Mouse (Mus musculus): ENCODE results near the gene Ppm1h. TPM values are rescaled to one million over a fixed set of nuclear protein-coding genes. Genes with fewer than 3 reads are reported as not detected.

Ppm1h gene
- total and polyA plus RNA-seq, 3 experiments = 6.9 to 14.9 TPM; not detected in 1

- TF ChIP-seq BHLHE40 (IDR thresholded peaks at IDR 0.05; ENCODE audit: borderline replicate concordance, low read depth, low read length) = no peak
- TF ChIP-seq UBTF (IDR thresholded peaks at IDR 0.05; ENCODE audit: borderline replicate concordance, insufficient read depth, low read depth, low read length) = no peak
- no peak for TF ChIP-seq JUND (IDR thresholded peaks at IDR 0.05; ENCODE audit: low read depth, low read length)
- no peak for TF ChIP-seq MAX (IDR thresholded peaks at IDR 0.05; ENCODE audit: low read length)
- TF ChIP-seq USF2 (IDR thresholded peaks at IDR 0.05; ENCODE audit: borderline replicate concordance in 1 of 2, insufficient read depth in 1 of 2, low read depth in 1 of 2, low read length in 2 of 2) = no peak
- TF ChIP-seq MXI1 (IDR thresholded peaks at IDR 0.05; ENCODE audit: low read depth, low read length) = no peak
- TF ChIP-seq ZNF384 (IDR thresholded peaks at IDR 0.05; ENCODE audit: low read depth, low read length) = no peak
- TF ChIP-seq USF1 (IDR thresholded peaks at IDR 0.05; ENCODE audit: low read depth, low read length) = no peak
- no peak for TF ChIP-seq POLR2A (IDR thresholded peaks at IDR 0.05; ENCODE audit: control insufficient read depth in 1 of 2, insufficient read depth in 1 of 2, low read depth in 1 of 2, low read length in 2 of 2, poor library complexity in 1 of 2)
- TF ChIP-seq MYB (IDR thresholded peaks at IDR 0.05; ENCODE audit: low read depth, low read length) = no peak
- TF ChIP-seq E2F4 (IDR thresholded peaks at IDR 0.05; ENCODE audit: borderline replicate concordance, low read depth, low read length) = no peak
- no peak for TF ChIP-seq NRF1 (IDR thresholded peaks at IDR 0.05; ENCODE audit: insufficient read depth, low read depth, low read length, poor library complexity, severe bottlenecking)
- TF ChIP-seq ETS1 (IDR thresholded peaks at IDR 0.05; ENCODE audit: low read depth, low read length) = no peak
- TF ChIP-seq EP300 (IDR thresholded peaks at IDR 0.05; ENCODE audit: low read depth in 1 of 2, low read length in 2 of 2) = no peak
- no peak for TF ChIP-seq POLR2AphosphoS2 (IDR thresholded peaks at IDR 0.05; ENCODE audit: low read length)
- no peak for TF ChIP-seq MYC (IDR thresholded peaks at IDR 0.05; ENCODE audit: low read depth, low read length)
- no peak for TF ChIP-seq TBP (IDR thresholded peaks at IDR 0.05; ENCODE audit: low read depth, low read length)
- no peak for TF ChIP-seq NELFE (IDR thresholded peaks at IDR 0.05; ENCODE audit: low read depth, low read length)
- Histone ChIP-seq H3K9ac (ENCODE audit: control insufficient read depth, low read depth, low read length, poor library complexity, severe bottlenecking) (no peak overlapping the region), H3K4me1 (ENCODE audit: control insufficient read depth in 1 of 2, insufficient read depth in 2 of 2, low read length in 2 of 2) (no peaks in the 10 kb centered on the region), H3K79me2 (ENCODE audit: control insufficient read depth, insufficient read depth, low read length, poor library complexity) (no peaks in the 10 kb centered on the region), H3K27ac (ENCODE audit: control insufficient read depth, low read depth, low read length) (no peak overlapping the region), H3K9me3 (replicated peaks; ENCODE audit: insufficient read depth, low read length) (no peaks in the 10 kb centered on the region), H3K27me3 (ENCODE audit: control insufficient read depth in 1 of 2, insufficient read depth in 2 of 2, low read length in 2 of 2) (peaks cover 0 to 1% of the 10 kb centered on the region in 2 experiments; a peak in 1 of 4 replicates), H3K4me3 (ENCODE audit: control insufficient read depth in 1 of 2, insufficient read depth in 1 of 2, low read depth in 2 of 2, low read length in 2 of 2) (no peak overlapping the region), H3K36me3 (ENCODE audit: control insufficient read depth in 1 of 2, insufficient read depth in 2 of 2, low read length in 2 of 2) (no peaks in the 10 kb centered on the region)
- DNase-seq (ENCODE audit: low read depth, low spot score) = no peak
Observed at GRCm38 (mm10) chr10:122759729-122760128, 81.2 kb downstream of the Ppm1h start.

- Histone ChIP-seq H3K9me3 (replicated peaks; ENCODE audit: insufficient read depth, low read length) (no peaks in the 10 kb centered on the region), H3K36me3 (ENCODE audit: control insufficient read depth in 1 of 2, insufficient read depth in 2 of 2, low read length in 2 of 2) (no peaks in the 10 kb centered on the region), H3K9ac (ENCODE audit: control insufficient read depth, low read depth, low read length, poor library complexity, severe bottlenecking) (no peak overlapping the region), H3K27me3 (ENCODE audit: control insufficient read depth in 1 of 2, insufficient read depth in 2 of 2, low read length in 2 of 2) (peaks cover 0 to 3% of the 10 kb centered on the region in 2 experiments; a peak in 1 of 4 replicates), H3K4me1 (ENCODE audit: control insufficient read depth in 1 of 2, insufficient read depth in 2 of 2, low read length in 2 of 2) (no peaks in the 10 kb centered on the region), H3K79me2 (ENCODE audit: control insufficient read depth, insufficient read depth, low read length, poor library complexity) (no peaks in the 10 kb centered on the region), H3K4me3 (ENCODE audit: control insufficient read depth in 1 of 2, insufficient read depth in 1 of 2, low read depth in 2 of 2, low read length in 2 of 2) (no peak overlapping the region), H3K27ac (ENCODE audit: control insufficient read depth, low read depth, low read length) (no peak overlapping the region)
- DNase-seq (ENCODE audit: low read depth, low spot score) = no peak
- TF ChIP-seq TBP (IDR thresholded peaks at IDR 0.05; ENCODE audit: low read depth, low read length) (no peak), CTCF (IDR thresholded peaks at IDR 0.05 in 2 of 3, conservative IDR thresholded peaks at IDR 0.05 in 1 of 3; ENCODE audit: control insufficient read depth in 1 of 3, insufficient read depth in 1 of 3, low read depth in 2 of 3, low read length in 3 of 3, poor library complexity in 1 of 3, severe bottlenecking in 1 of 3) (no peak), CHD1 (IDR thresholded peaks at IDR 0.05; ENCODE audit: low read depth, low read length) (no peak), POLR2AphosphoS5 (IDR thresholded peaks at IDR 0.05; ENCODE audit: borderline replicate concordance, low read depth, low read length) (no peak), POLR2A (IDR thresholded peaks at IDR 0.05; ENCODE audit: control insufficient read depth in 1 of 2, insufficient read depth in 1 of 2, low read depth in 1 of 2, low read length in 2 of 2, poor library complexity in 1 of 2) (no peak), MAZ (IDR thresholded peaks at IDR 0.05; ENCODE audit: low read depth, low read length) (no peak), SIN3A (IDR thresholded peaks at IDR 0.05; ENCODE audit: low read length) (no peak), RCOR1 (IDR thresholded peaks at IDR 0.05; ENCODE audit: low read depth, low read length) (no peak), BHLHE40 (IDR thresholded peaks at IDR 0.05; ENCODE audit: borderline replicate concordance, low read depth, low read length) (no peak), HCFC1 (IDR thresholded peaks at IDR 0.05; ENCODE audit: low read depth, low read length) (no peak), POLR2AphosphoS2 (IDR thresholded peaks at IDR 0.05; ENCODE audit: low read length) (no peak), ZKSCAN1 (IDR thresholded peaks at IDR 0.05; ENCODE audit: low read depth, low read length) (no peak), SMC3 (IDR thresholded peaks at IDR 0.05; ENCODE audit: low read depth, low read length) (no peak), MXI1 (IDR thresholded peaks at IDR 0.05; ENCODE audit: low read depth, low read length) (no peak), TAL1 (IDR thresholded peaks at IDR 0.05; ENCODE audit: low read length) (no peak), ELF1 (IDR thresholded peaks at IDR 0.05; ENCODE audit: low read depth, low read length) (no peak), GATA1 (IDR thresholded peaks at IDR 0.05; ENCODE audit: low read depth, low read length) (no peak)
Observed at GRCm38 (mm10) chr10:122760469-122761307, 82.1 kb downstream of the Ppm1h start.
